Mouse (Mus musculus) forebrain, embryonic 11.5 days (tissue): ENCODE results near the gene Rfesd. TPM values are rescaled to one million over a fixed set of nuclear protein-coding genes. Genes with fewer than 3 reads are reported as not detected.
A peak's percentile ranks its signal among the peaks of the same experiment; 100 is the strongest.

Source experiments
- ATAC-seq: fragments of 200-750 bp; cut with Nextera tagmentation; replicated peaks from 2 replicates; pipeline ENCODE4 v1.8.0; 2017; ENCODE audit warnings: moderate TSS enrichment; ENCODE audit not compliant: low FRiP score
- DNase-seq: peaks from one replicate; pipeline ENCODE4 v3.0.0-alpha.2; 2017; ENCODE audit warnings: low spot score
- H3K27ac ChIP-seq: fragments of 300-500 bp; sonication (generic); 2 replicates; pipeline ENCODE4 v1.5.1; 2014; ENCODE audit warnings: low read depth, low read length
- H3K27me3 ChIP-seq: fragments of 300-500 bp; sonication (generic); 2 replicates; pipeline ENCODE4 v1.6.1; 2014; ENCODE audit warnings: mild to moderate bottlenecking, low read length, mixed read lengths; ENCODE audit not compliant: control insufficient read depth, insufficient read depth
- H3K36me3 ChIP-seq: fragments of 300-500 bp; sonication (generic); 2 replicates; pipeline ENCODE4 v1.6.1; 2014; ENCODE audit warnings: mild to moderate bottlenecking, low read length, moderate library complexity, mixed read lengths; ENCODE audit not compliant: control insufficient read depth, insufficient read depth
- H3K4me1 ChIP-seq: fragments of 300-500 bp; sonication (generic); replicated peaks from 2 replicates; pipeline ENCODE4 v1.6.1; 2014; ENCODE audit warnings: low read length, mixed read lengths; ENCODE audit not compliant: control insufficient read depth, insufficient read depth
- H3K4me2 ChIP-seq: fragments of 300-500 bp; sonication (generic); 2 replicates; pipeline ENCODE4 v1.6.1; 2014; ENCODE audit warnings: low read depth, mild to moderate bottlenecking, low read length, moderate library complexity, mixed read lengths; ENCODE audit not compliant: severe bottlenecking
- H3K4me3 ChIP-seq: fragments of 300-500 bp; sonication (generic); 2 replicates; pipeline ENCODE4 v1.5.1; 2014; ENCODE audit warnings: low read depth, low read length
- H3K9ac ChIP-seq: fragments of 300-500 bp; sonication (generic); 2 replicates; pipeline ENCODE4 v1.6.1; 2014; ENCODE audit warnings: low read length
- H3K9me3 ChIP-seq: fragments of 300-500 bp; sonication (generic); 2 replicates; pipeline ENCODE4 v1.6.1; 2016; ENCODE audit warnings: low read length, mixed read lengths; ENCODE audit not compliant: control insufficient read depth
- WGBS: fragments of 180-500 bp; shearing (Covaris S2); extraction: QIAGEN DNeasy Blood & Tissue Kit; methylation state at CpG from one replicate; pipeline ENCODE4 v1.1.7; 2014; 5-methylcytosine and 5-hydroxymethylcytosine counted together
- polyA plus RNA-seq: library from polyadenylated mRNA; unstranded; fragments of >200 nt; fragmentation: Nextera tagmentation; extraction: Ambion mirVana; gene quantifications from 2 replicates; pipeline ENCODE4 v1.2.1, GENCODE M21; 2014

The Rfesd gene
- 20.1 and 22.9 TPM in 2 replicates for polyA plus RNA-seq

- Histone ChIP-seq H3K36me3 (no peaks in the 10 kb centered on the region), H3K27ac (peak within 1 kb of the TSS; percentile 72), H3K9ac (peak within 1 kb of the TSS; percentile 88), H3K4me3 (peak within 1 kb of the TSS; percentile 72), H3K4me2 (peak within 1 kb of the TSS; percentile 78), H3K4me1 (no peaks in the 10 kb centered on the region), H3K27me3 (no peaks in the 10 kb centered on the region), H3K9me3 (no peaks in the 10 kb centered on the region)
- ATAC-seq (peak; percentile 100), DNase-seq (peak; percentile 98)
- WGBS, result 2% methylated on average over 50 of the region's 50 CpGs
These were observed at the start of gene Rfesd for GRCm38 (mm10) chr13:76017974-76018843. TSS of gene Rfesd (minus strand) at chr13:76018719.

- H3K27me3 ChIP-seq, result no peaks in the 10 kb centered on the region
- ATAC-seq (no peak), DNase-seq (peak; percentile 50)
- H3K4me3 ChIP-seq, result no peak overlapping the region
- H3K36me3 ChIP-seq, result no peaks in the 10 kb centered on the region; the same call in 1 of the 2 replicates
- WGBS, result 87% methylated on average over 13 of the region's 13 CpGs
- H3K9me3 ChIP-seq, result no peaks in the 10 kb centered on the region
- H3K4me1 ChIP-seq, result no peaks in the 10 kb centered on the region
- no peak overlapping the region for H3K27ac ChIP-seq
- no peak overlapping the region for H3K9ac ChIP-seq
- no peak overlapping the region for H3K4me2 ChIP-seq
These were observed 45.9 kb upstream of the Rfesd start for GRCm38 (mm10) chr13:76064363-76064945.

- H3K27me3 ChIP-seq, result no peaks in the 10 kb centered on the region
- no peak for DNase-seq
- H3K4me3 ChIP-seq, result no peak overlapping the region
- 95% methylated on average over 4 of the region's 4 CpGs for WGBS
- no peaks in the 10 kb centered on the region; the same call in 1 of the 2 replicates for H3K36me3 ChIP-seq
- no peak overlapping the region for H3K9ac ChIP-seq
- no peaks in the 10 kb centered on the region for H3K9me3 ChIP-seq
- no peaks in the 10 kb centered on the region for H3K4me1 ChIP-seq
- ATAC-seq, result no peak
- H3K27ac ChIP-seq, result no peak overlapping the region
- H3K4me2 ChIP-seq, result no peak overlapping the region
These were observed 45.0 kb upstream of the Rfesd start for GRCm38 (mm10) chr13:76063548-76063947.

GRCm38 (mm10) chr13:76062569-76062968 is 44.0 kb upstream of the Rfesd start:
- DNase-seq, result no peak
- Histone ChIP-seq H3K27me3 (peaks cover 1% of the 10 kb centered on the region; the same call in 1 of the 2 replicates), H3K9me3 (no peaks in the 10 kb centered on the region), H3K4me2 (no peak overlapping the region), H3K4me1 (no peaks in the 10 kb centered on the region), H3K9ac (no peak overlapping the region), H3K4me3 (no peak overlapping the region), H3K36me3 (no peaks in the 10 kb centered on the region; the same call in 1 of the 2 replicates), H3K27ac (no peak overlapping the region)
- ATAC-seq, result no peak
- 88% methylated on average over 3 of the region's 3 CpGs for WGBS

- peaks cover 5% of the 10 kb centered on the region; the same call in 1 of the 2 replicates for H3K27me3 ChIP-seq
- H3K9ac ChIP-seq, result no peak overlapping the region
- H3K4me1 ChIP-seq, result no peaks in the 10 kb centered on the region
- no peaks in the 10 kb centered on the region; the same call in 1 of the 2 replicates for H3K36me3 ChIP-seq
- no peak overlapping the region for H3K4me2 ChIP-seq
- 90% methylated on average over 3 of the region's 3 CpGs for WGBS
- no peak overlapping the region for H3K4me3 ChIP-seq
- ATAC-seq (no peak), DNase-seq (no peak)
- no peaks in the 10 kb centered on the region for H3K9me3 ChIP-seq
- no peak overlapping the region for H3K27ac ChIP-seq
These were observed 43.6 kb upstream of the Rfesd start for GRCm38 (mm10) chr13:76062126-76062525.

- DNase-seq, result no peak
- no peak for ATAC-seq
- 94% methylated on average over 4 of the region's 4 CpGs for WGBS
- H3K4me2 ChIP-seq, result no peak overlapping the region
- H3K4me3 ChIP-seq, result no peak overlapping the region
- peaks cover 25% of the 10 kb centered on the region for H3K27me3 ChIP-seq
- H3K27ac ChIP-seq, result no peak overlapping the region
- no peaks in the 10 kb centered on the region for H3K36me3 ChIP-seq
- no peak overlapping the region for H3K9ac ChIP-seq
- peaks cover 4% of the 10 kb centered on the region; the same call in 1 of the 2 replicates for H3K4me1 ChIP-seq
- no peaks in the 10 kb centered on the region for H3K9me3 ChIP-seq
These were observed 41.1 kb upstream of the Rfesd start for GRCm38 (mm10) chr13:76059591-76059990.

GRCm38 (mm10) chr13:76057267-76058069 is 38.9 kb upstream of the Rfesd start:
- ATAC-seq, result no peak
- peaks cover 31% of the 10 kb centered on the region for H3K27me3 ChIP-seq

GRCm38 (mm10) chr13:76056896-76057266 is 38.4 kb upstream of the Rfesd start, which contains the start of gene Gpr150:
TSS of gene Gpr150 (minus strand) at chr13:76056996.
- Histone ChIP-seq H3K4me3 (peak within 1 kb of the TSS; percentile 48), H3K9ac (peak within 1 kb of the TSS; percentile 45), H3K9me3 (no peaks in the 10 kb centered on the region), H3K36me3 (no peaks in the 10 kb centered on the region), H3K4me2 (peak within 1 kb of the TSS; percentile 77), H3K4me1 (peaks cover 4% of the 10 kb centered on the region; the same call in 1 of the 2 replicates), H3K27me3 (peaks cover 31% of the 10 kb centered on the region), H3K27ac (no peak within 1 kb of the TSS)
- WGBS, result 6% methylated on average over 10 of the region's 10 CpGs
- ATAC-seq (peak; percentile 11), DNase-seq (no peak)

More at GRCm38 (mm10) chr13:76057267-76058069, 38.9 kb upstream of the Rfesd start:
- Histone ChIP-seq H3K4me3 (no peak overlapping the region), H3K27ac (no peak overlapping the region), H3K4me2 (no peak overlapping the region), H3K9me3 (no peaks in the 10 kb centered on the region), H3K4me1 (peaks cover 4% of the 10 kb centered on the region; the same call in 1 of the 2 replicates), H3K36me3 (no peaks in the 10 kb centered on the region), H3K9ac (no peak overlapping the region)
- DNase-seq, result no peak
- 70% methylated on average over 10 of the region's 10 CpGs for WGBS
